Mouse (Mus musculus): Measurements from ENCODE around the gene Dlg1. TPM values are rescaled to one million over a fixed set of nuclear protein-coding genes. Genes with fewer than 3 reads are reported as not detected.
A peak's percentile ranks its signal among the peaks of the same experiment; 100 is the strongest.
"Not testable (repeated sequence)": the region's sequence is repeated elsewhere in the genome, so short reads cannot be mapped to it uniquely, and the experiment has no call there.

Gene Dlg1
- polyA plus RNA-seq, 1 experiment from 2014 or later, result 20.3 TPM

- no peaks in the 10 kb centered on the region for H3K27me3 ChIP-seq (ENCODE audit: low read depth, poor library complexity, severe bottlenecking)
- H3K27ac ChIP-seq (replicated peaks), result no peak overlapping the region
- H3K4me1 ChIP-seq, result peaks cover 5% of the 10 kb centered on the region
- WGBS, result 97% methylated on average over 3 of the region's 3 CpGs
- DNase-seq (ENCODE audit: low spot score), result no peak
- H3K36me3 ChIP-seq, result no peaks in the 10 kb centered on the region
- no peak overlapping the region for H3K4me3 ChIP-seq
- H3K9me3 ChIP-seq (replicated peaks), result no peaks in the 10 kb centered on the region
Observed at GRCm38 (mm10) chr16:31705904-31706303, 42.7 kb downstream of the Dlg1 start.

GRCm38 (mm10) chr16:31707326-31707725, 44.1 kb downstream of the Dlg1 start:
- 89% methylated on average over 3 of the region's 3 CpGs for WGBS
- DNase-seq (ENCODE audit: low spot score), result no peak
- Histone ChIP-seq H3K9me3 (replicated peaks) (no peaks in the 10 kb centered on the region), H3K4me3 (no peak overlapping the region), H3K4me1 (peaks cover 5% of the 10 kb centered on the region), H3K27ac (replicated peaks) (no peak overlapping the region), H3K36me3 (no peaks in the 10 kb centered on the region), H3K27me3 (ENCODE audit: low read depth, poor library complexity, severe bottlenecking) (no peaks in the 10 kb centered on the region)

DNA sequence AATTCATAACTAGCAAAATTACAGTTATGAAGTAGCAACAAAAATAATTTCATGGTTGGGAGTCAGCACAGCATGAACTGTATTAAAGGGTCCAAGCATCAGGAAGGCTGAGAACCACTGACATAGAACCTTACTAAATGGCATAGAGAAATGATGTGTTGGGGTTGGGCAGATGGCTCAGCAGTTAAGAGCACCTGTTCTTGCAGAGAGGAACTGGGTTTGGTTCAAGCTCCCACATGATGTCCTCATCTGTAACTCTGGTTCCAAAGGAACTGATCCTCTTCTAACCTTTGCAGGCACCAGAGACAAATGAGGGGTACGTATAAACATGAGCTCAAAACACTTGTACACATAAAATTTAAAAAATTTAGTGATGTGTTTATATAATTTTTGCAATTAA, 59.7 kb downstream of the Dlg1 start:
- Histone ChIP-seq H3K27me3 (ENCODE audit: low read depth, poor library complexity, severe bottlenecking) (no peaks in the 10 kb centered on the region), H3K27ac (replicated peaks) (no peak overlapping the region), H3K4me1 (no peaks in the 10 kb centered on the region), H3K4me3 (no peak overlapping the region), H3K9me3 (replicated peaks) (peaks cover 13% of the 10 kb centered on the region; the same call in 1 of the 2 replicates), H3K36me3 (0 out of 2 replicates have a peak, but pooled peaks cover 6% of the 10 kb centered on the region)
- WGBS, result 94% methylated on average over 1 of the region's 1 CpGs
- no peak for DNase-seq (ENCODE audit: low spot score)

DNA sequence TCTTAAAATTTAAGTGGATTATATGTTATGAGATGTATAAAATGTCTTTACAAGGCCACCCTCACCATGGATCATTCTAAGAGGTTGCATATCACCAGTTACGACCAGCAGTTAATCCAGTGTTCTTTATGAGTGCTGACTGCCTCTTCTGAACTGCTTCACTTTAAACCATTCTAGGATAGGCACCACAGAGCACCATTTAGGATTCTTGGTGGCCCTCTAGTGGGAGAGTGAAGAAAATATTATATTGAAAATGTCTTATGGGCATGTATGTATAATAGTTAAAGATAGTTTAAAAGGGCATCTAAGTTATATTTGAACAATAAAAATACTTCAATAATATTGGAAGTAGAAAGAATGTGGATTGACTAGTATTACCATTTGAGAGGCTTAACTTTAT, 60.9 kb downstream of the Dlg1 start:
- 45% methylated on average over 1 of the region's 1 CpGs for WGBS
- Histone ChIP-seq H3K27ac (replicated peaks) (no peak overlapping the region), H3K9me3 (replicated peaks) (peaks cover 7% of the 10 kb centered on the region; the same call in 1 of the 2 replicates), H3K4me3 (no peak overlapping the region), H3K4me1 (no peaks in the 10 kb centered on the region), H3K36me3 (0 out of 2 replicates have a peak, but pooled peaks cover 6% of the 10 kb centered on the region), H3K27me3 (ENCODE audit: low read depth, poor library complexity, severe bottlenecking) (no peaks in the 10 kb centered on the region)
- no peak for DNase-seq (ENCODE audit: low spot score)

DNA sequence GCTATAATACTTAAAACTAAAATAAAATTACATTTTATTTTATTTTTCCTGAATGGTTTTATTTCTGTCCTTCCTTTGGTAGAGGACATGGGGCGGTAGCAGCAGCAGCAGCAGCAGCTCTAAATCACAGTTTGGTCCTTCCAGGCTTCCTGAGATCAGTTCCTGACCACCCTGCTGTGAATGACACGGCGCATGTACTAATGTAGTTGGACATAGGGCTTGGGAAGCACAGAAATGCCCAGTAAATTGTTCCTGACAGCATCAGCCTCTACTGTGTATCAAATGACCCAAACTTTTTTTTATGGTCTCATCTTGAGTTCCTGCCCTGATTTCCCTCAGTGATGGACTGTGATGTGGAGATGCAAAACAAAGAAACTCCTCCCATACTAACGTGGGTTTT, 61.6 kb downstream of the Dlg1 start:
- peaks cover under 1% of the 10 kb centered on the region; the same call in 1 of the 2 replicates for H3K9me3 ChIP-seq (replicated peaks)
- 91% methylated on average over 4 of the region's 4 CpGs for WGBS
- H3K27me3 ChIP-seq (ENCODE audit: low read depth, poor library complexity, severe bottlenecking), result no peaks in the 10 kb centered on the region
- H3K4me3 ChIP-seq, result no peak overlapping the region
- no peaks in the 10 kb centered on the region for H3K4me1 ChIP-seq
- 0 out of 2 replicates have a peak, but pooled peaks cover under 1% of the 10 kb centered on the region for H3K36me3 ChIP-seq
- no peak overlapping the region for H3K27ac ChIP-seq (replicated peaks)
- no peak for DNase-seq (ENCODE audit: low spot score)

GRCm38 (mm10) chr16:31730971-31731370, 67.7 kb downstream of the Dlg1 start:
- H3K27me3 ChIP-seq (ENCODE audit: low read depth, poor library complexity, severe bottlenecking); H3K4me3 ChIP-seq; H3K36me3 ChIP-seq; H3K9me3 ChIP-seq (replicated peaks); H3K4me1 ChIP-seq; DNase-seq (ENCODE audit: low spot score); H3K27ac ChIP-seq (replicated peaks): not testable (repeated sequence)
- 94% methylated on average over 1 of the region's 1 CpGs for WGBS

- Histone ChIP-seq H3K27ac (replicated peaks) (no peak overlapping the region), H3K27me3 (ENCODE audit: low read depth, poor library complexity, severe bottlenecking) (no peaks in the 10 kb centered on the region), H3K36me3 (peaks cover 8% of the 10 kb centered on the region), H3K4me3 (no peak overlapping the region), H3K4me1 (peaks cover 3% of the 10 kb centered on the region; the same call in 1 of the 2 replicates), H3K9me3 (replicated peaks) (no peaks in the 10 kb centered on the region)
- no peak for DNase-seq (ENCODE audit: low spot score)
- 94% methylated on average over 4 of the region's 4 CpGs for WGBS
Observed at GRCm38 (mm10) chr16:31737081-31737480, 73.8 kb downstream of the Dlg1 start.

DNA sequence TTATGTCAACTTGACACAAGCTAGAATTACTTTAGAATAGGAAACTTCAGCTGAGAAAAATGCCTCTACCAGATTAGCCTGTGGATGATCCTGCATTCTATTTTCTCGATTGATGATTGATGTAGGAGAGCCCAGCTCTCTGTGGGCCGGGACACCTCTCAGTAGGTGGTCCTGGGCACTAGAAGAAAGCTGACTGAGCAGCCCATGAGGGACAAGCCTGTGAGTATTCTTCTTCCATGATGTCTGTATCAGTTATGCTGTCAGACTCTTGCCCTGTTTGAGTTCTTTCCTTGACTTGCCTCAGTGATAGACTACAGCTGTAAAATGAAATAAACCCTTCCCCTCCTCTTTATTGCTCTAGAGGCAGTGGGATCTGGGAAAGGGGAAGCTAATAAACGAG, 74.5 kb downstream of the Dlg1 start:
- WGBS, result 75% methylated on average over 3 of the region's 3 CpGs
- Histone ChIP-seq H3K27me3 (ENCODE audit: low read depth, poor library complexity, severe bottlenecking) (no peaks in the 10 kb centered on the region), H3K4me3 (no peak overlapping the region), H3K4me1 (peaks cover 3% of the 10 kb centered on the region; the same call in 1 of the 2 replicates), H3K27ac (replicated peaks) (no peak overlapping the region), H3K9me3 (replicated peaks) (no peaks in the 10 kb centered on the region), H3K36me3 (peaks cover 8% of the 10 kb centered on the region)
- no peak for DNase-seq (ENCODE audit: low spot score)

DNA sequence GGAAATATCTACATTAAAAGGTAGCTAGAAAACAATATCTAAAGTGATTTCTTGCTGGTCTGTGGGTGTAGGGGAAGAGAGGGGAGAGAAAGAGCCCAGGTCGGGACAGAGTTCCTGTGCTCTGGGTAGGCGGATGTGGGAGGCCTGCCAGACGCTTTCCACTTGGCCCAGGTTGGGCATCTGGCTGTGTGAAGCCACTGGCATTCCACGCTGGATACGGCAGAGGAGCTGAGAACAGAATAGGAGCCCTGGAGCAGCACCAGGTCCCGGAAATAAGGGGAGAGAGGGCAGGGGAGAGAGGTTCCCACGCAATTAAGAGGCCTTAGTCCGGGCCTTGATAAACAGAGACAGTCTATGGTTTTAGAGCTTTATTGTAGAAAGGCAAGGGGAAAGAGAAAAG, 77.0 kb downstream of the Dlg1 start:
- Histone ChIP-seq H3K9me3 (replicated peaks) (peaks cover 10% of the 10 kb centered on the region), H3K36me3 (peaks cover 31% of the 10 kb centered on the region), H3K27me3 (ENCODE audit: low read depth, poor library complexity, severe bottlenecking) (no peaks in the 10 kb centered on the region), H3K4me1 (peaks cover 3% of the 10 kb centered on the region; the same call in 1 of the 2 replicates), H3K27ac (replicated peaks) (peak overlapping the region; percentile 42; the same call in 1 of the 2 replicates), H3K4me3 (no peak overlapping the region)
- 86% methylated on average over 8 of the region's 8 CpGs for WGBS
- no peak for DNase-seq (ENCODE audit: low spot score)

GRCm38 (mm10) chr16:31740704-31741103, 77.5 kb downstream of the Dlg1 start:
- no peak overlapping the region for H3K4me3 ChIP-seq

DNA sequence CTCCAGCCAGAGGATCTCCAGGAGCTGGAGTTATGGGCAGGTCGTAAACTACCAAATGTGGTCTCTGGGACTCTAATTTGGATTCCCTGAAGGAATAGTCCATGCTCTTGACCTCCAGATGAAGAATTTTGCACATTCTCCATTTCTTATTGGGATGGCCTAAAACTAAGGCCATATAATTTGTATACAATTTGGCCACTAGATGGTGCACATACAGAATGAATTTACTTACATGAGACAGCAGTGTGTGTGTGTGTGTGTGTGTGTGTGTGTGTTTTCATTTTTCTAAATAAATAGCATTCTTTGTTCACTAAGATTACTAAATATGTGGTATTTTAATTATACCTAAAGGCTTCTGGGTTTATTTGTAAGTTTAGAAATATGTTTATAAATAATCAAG, 87.3 kb downstream of the Dlg1 start:
- Histone ChIP-seq H3K27ac (replicated peaks) (no peak overlapping the region), H3K27me3 (ENCODE audit: low read depth, poor library complexity, severe bottlenecking) (no peaks in the 10 kb centered on the region), H3K4me1 (0 out of 2 replicates have a peak, but pooled peaks cover 8% of the 10 kb centered on the region), H3K4me3 (no peak overlapping the region), H3K36me3 (peaks cover 16% of the 10 kb centered on the region), H3K9me3 (replicated peaks) (no peaks in the 10 kb centered on the region; the same call in 1 of the 2 replicates)
- no peak for DNase-seq (ENCODE audit: low spot score)
- 89% methylated on average over 1 of the region's 1 CpGs for WGBS

More at GRCm38 (mm10) chr16:31740704-31741103, 77.5 kb downstream of the Dlg1 start:
- Histone ChIP-seq H3K36me3 (peaks cover 35% of the 10 kb centered on the region), H3K27ac (replicated peaks) (no peak overlapping the region), H3K27me3 (ENCODE audit: low read depth, poor library complexity, severe bottlenecking) (no peaks in the 10 kb centered on the region), H3K9me3 (replicated peaks) (peaks cover 11% of the 10 kb centered on the region), H3K4me1 (peaks cover 3% of the 10 kb centered on the region; the same call in 1 of the 2 replicates)
- no peak for DNase-seq (ENCODE audit: low spot score)
- WGBS, result 81% methylated on average over 5 of the region's 5 CpGs

DNA sequence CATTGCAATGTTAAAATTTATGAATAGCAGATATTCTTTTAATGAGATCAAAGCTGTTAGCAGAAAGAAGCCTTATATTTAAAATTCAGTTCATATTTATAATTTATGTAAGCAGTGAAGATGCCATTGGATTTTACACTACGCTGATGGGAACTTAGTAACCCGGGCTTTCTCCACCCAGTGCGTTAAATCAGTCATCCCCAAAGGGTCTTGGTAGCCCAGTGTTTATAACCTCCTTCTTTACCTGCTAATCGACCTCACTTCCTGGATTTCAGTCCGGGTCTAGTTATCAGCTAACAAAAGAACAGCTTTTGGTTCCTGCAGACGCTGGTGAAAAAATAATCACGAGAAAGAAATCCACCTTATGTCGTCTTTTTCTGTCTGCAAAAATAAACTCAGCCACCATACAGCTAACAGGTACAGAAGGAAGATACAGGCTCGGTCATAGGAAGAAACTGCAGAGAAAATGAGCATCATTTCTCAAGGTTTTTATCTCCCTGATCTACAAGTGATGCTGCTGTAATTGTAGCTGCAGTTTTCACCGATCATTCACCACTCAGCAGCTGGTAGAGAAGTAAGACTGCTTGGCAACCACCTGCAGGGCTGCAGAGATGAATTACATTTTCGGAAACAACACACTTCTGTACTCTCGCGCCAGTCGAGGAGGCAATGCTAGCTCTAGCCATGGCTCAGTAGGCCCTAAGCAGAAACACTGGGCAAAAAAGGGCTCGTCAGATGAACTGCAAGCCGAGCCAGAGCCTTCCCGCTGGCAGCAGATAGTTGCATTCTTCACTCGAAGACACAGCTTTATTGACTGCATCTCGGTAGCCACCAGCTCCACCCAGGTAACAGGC, 91.2 kb downstream of the Dlg1 start:
- H3K4me3 ChIP-seq, result no peak overlapping the region
- no peaks in the 10 kb centered on the region for H3K36me3 ChIP-seq
- 83% methylated on average over 19 of the region's 19 CpGs for WGBS
- no peaks in the 10 kb centered on the region for H3K27me3 ChIP-seq (ENCODE audit: low read depth, poor library complexity, severe bottlenecking)
- DNase-seq (ENCODE audit: low spot score), result no peak
- H3K9me3 ChIP-seq (replicated peaks), result no peaks in the 10 kb centered on the region
- H3K4me1 ChIP-seq, result peaks cover 13% of the 10 kb centered on the region
- H3K27ac ChIP-seq (replicated peaks), result no peak overlapping the region

DNA sequence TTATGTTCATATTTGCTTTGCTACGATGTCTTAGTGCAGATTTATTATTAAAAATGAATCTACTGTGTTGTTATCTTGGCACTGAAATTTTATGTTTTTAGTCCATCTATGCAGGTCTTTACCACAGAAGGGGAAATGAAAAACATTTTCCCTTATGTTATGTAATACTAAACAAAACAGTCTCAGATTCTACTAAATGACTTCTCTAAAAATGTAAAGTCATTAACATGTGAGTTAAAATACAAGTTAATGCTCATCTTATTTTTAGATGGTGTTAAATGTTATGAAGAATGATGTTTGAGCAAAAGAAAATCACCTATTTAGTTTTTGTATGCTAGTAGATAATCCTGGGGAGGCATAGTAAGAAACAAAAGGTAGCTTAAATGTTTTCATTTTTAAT, 91.8 kb downstream of the Dlg1 start:
- H3K36me3 ChIP-seq, result no peaks in the 10 kb centered on the region
- no peak overlapping the region for H3K27ac ChIP-seq (replicated peaks)
- H3K9me3 ChIP-seq (replicated peaks), result no peaks in the 10 kb centered on the region
- WGBS, result 95% methylated on average over 1 of the region's 1 CpGs
- no peaks in the 10 kb centered on the region for H3K27me3 ChIP-seq (ENCODE audit: low read depth, poor library complexity, severe bottlenecking)
- no peak overlapping the region for H3K4me3 ChIP-seq
- peaks cover 13% of the 10 kb centered on the region for H3K4me1 ChIP-seq
- DNase-seq (ENCODE audit: low spot score), result no peak
